Mouse (Mus musculus): ENCODE results near the gene Pcyt1a.
"Not testable (repeated sequence)": the region's sequence is repeated elsewhere in the genome, so short reads cannot be mapped to it uniquely, and the experiment has no call there.

The Pcyt1a gene

GRCm38 (mm10) chr16:32433138-32433537 is 2.4 kb downstream of the Pcyt1a start:
- DNase-seq (ENCODE audit: extremely low read depth, low read depth), result no peak

GRCm38 (mm10) chr16:32434066-32434465 is 3.3 kb downstream of the Pcyt1a start:
- DNase-seq (ENCODE audit: extremely low read depth, low read depth), result peak; percentile 34

GRCm38 (mm10) chr16:32434691-32435090 is 4.0 kb downstream of the Pcyt1a start:
- no peak for DNase-seq (ENCODE audit: extremely low read depth, low read depth)

- DNase-seq (ENCODE audit: extremely low read depth, low read depth), result no peak
Measured at GRCm38 (mm10) chr16:32436657-32437056, 5.9 kb downstream of the Pcyt1a start.

- DNase-seq (ENCODE audit: extremely low read depth, low read depth), result no peak
Measured at GRCm38 (mm10) chr16:32437266-32437665, 6.5 kb downstream of the Pcyt1a start.

- DNase-seq (ENCODE audit: extremely low read depth, low read depth), result no peak
Measured at GRCm38 (mm10) chr16:32441432-32441831, 10.7 kb downstream of the Pcyt1a start.

GRCm38 (mm10) chr16:32444615-32445014 is 13.9 kb downstream of the Pcyt1a start:
- not testable (repeated sequence) for DNase-seq (ENCODE audit: extremely low read depth, low read depth)

- DNase-seq (ENCODE audit: extremely low read depth, low read depth), result no peak
Measured at GRCm38 (mm10) chr16:32445558-32445957, 14.8 kb downstream of the Pcyt1a start.

- DNase-seq (ENCODE audit: extremely low read depth, low read depth), result peak; percentile 30
Measured at GRCm38 (mm10) chr16:32446563-32447138, 15.9 kb downstream of the Pcyt1a start.

- DNase-seq (ENCODE audit: extremely low read depth, low read depth), result no peak
Measured at GRCm38 (mm10) chr16:32449665-32450064, 18.9 kb downstream of the Pcyt1a start.

GRCm38 (mm10) chr16:32450133-32450532 is 19.4 kb downstream of the Pcyt1a start:
- DNase-seq (ENCODE audit: extremely low read depth, low read depth), result no peak

GRCm38 (mm10) chr16:32453102-32453501 is 22.4 kb downstream of the Pcyt1a start:
- DNase-seq (ENCODE audit: extremely low read depth, low read depth), result no peak

GRCm38 (mm10) chr16:32454646-32455045 is 23.9 kb downstream of the Pcyt1a start:
- DNase-seq (ENCODE audit: extremely low read depth, low read depth), result no peak

GRCm38 (mm10) chr16:32456086-32456485 is 25.4 kb downstream of the Pcyt1a start:
- DNase-seq (ENCODE audit: extremely low read depth, low read depth), result no peak

- no peak for DNase-seq (ENCODE audit: extremely low read depth, low read depth)
Measured at GRCm38 (mm10) chr16:32456761-32457160, 26.0 kb downstream of the Pcyt1a start.

GRCm38 (mm10) chr16:32457589-32458386 is 27.1 kb downstream of the Pcyt1a start:
- no peak for DNase-seq (ENCODE audit: extremely low read depth, low read depth)

GRCm38 (mm10) chr16:32460518-32460917 is 29.8 kb downstream of the Pcyt1a start:
- DNase-seq (ENCODE audit: extremely low read depth, low read depth), result no peak

- no peak for DNase-seq (ENCODE audit: extremely low read depth, low read depth)
Measured at GRCm38 (mm10) chr16:32461713-32462112, 31.0 kb downstream of the Pcyt1a start.

- no peak for DNase-seq (ENCODE audit: extremely low read depth, low read depth)
Measured at GRCm38 (mm10) chr16:32462950-32463349, 32.2 kb downstream of the Pcyt1a start.

GRCm38 (mm10) chr16:32463426-32463825 is 32.7 kb downstream of the Pcyt1a start:
- no peak for DNase-seq (ENCODE audit: extremely low read depth, low read depth)

GRCm38 (mm10) chr16:32464908-32465307 is 34.2 kb downstream of the Pcyt1a start:
- no peak for DNase-seq (ENCODE audit: extremely low read depth, low read depth)

GRCm38 (mm10) chr16:32468488-32468887 is 37.8 kb downstream of the Pcyt1a start:
- peak; percentile 49 for DNase-seq (ENCODE audit: extremely low read depth, low read depth)

Data from MEL-GATA-1-ER (cell line).